Mouse (Mus musculus): ENCODE results near the gene Mitf. TPM values are rescaled to one million over a fixed set of nuclear protein-coding genes. Genes with fewer than 3 reads are reported as not detected.

Gene Mitf
- polyA plus RNA-seq, 1 experiment from 2014 or later: 1.1 TPM

DNA sequence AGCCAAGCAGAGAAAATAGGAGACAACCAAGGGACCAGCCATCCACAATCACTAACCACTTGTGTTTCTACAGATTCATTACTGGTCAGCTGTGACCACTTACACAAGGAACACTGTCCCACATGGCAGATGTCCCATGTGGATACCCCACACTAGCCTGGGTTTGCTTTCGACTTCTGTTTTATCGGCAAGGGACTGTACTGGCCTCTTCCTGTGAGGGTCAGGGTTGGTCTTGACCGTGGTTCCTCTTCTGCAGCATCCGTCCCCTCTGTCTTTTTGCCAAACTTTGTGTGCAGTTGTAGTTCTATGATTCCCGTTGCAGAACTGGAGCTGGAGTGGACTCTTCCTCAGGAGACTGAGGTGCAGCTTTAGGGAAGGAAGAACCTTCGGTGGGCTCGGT is 59.7 kb downstream of the Mitf start:
- no peak for ATAC-seq (ENCODE audit: low read depth)
- Histone ChIP-seq H3K4me2 (no peak overlapping the region), H3K27me3 (no peaks in the 10 kb centered on the region), H3K9me3 (no peaks in the 10 kb centered on the region), H3K36me3 (no peaks in the 10 kb centered on the region), H3K4me1 (replicated peaks) (no peaks in the 10 kb centered on the region), H3K4me3 (no peak overlapping the region), H3K9ac (no peak overlapping the region), H3K27ac (replicated peaks) (no peak overlapping the region)
- WGBS: 92% methylated on average over 7 of the region's 7 CpGs

DNA sequence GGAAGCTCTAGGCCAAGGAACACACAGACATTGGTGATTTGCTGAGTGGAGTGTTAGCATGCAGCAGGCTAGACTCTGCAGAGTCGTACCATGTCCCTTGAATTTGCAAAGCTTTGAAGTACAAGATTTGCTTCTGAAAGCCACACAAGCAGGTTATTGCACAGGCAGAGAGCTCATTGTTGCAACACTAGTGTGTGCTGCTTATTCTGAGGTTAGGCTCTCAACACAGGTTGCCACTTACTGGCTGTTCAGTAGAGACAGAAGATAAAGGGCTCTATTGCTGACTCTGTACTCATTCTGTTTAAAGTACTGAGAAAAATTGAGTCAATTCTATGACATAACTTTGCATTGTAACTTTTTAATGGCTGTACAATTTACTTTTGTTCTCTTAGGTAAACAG is 61.2 kb downstream of the Mitf start:
- Histone ChIP-seq H3K9me3 (no peaks in the 10 kb centered on the region), H3K4me1 (replicated peaks) (no peaks in the 10 kb centered on the region), H3K27me3 (no peaks in the 10 kb centered on the region), H3K27ac (replicated peaks) (no peak overlapping the region), H3K9ac (no peak overlapping the region), H3K36me3 (no peaks in the 10 kb centered on the region), H3K4me3 (no peak overlapping the region), H3K4me2 (no peak overlapping the region)
- no peak for ATAC-seq (ENCODE audit: low read depth)
- WGBS: 85% methylated on average over 1 of the region's 1 CpGs

DNA sequence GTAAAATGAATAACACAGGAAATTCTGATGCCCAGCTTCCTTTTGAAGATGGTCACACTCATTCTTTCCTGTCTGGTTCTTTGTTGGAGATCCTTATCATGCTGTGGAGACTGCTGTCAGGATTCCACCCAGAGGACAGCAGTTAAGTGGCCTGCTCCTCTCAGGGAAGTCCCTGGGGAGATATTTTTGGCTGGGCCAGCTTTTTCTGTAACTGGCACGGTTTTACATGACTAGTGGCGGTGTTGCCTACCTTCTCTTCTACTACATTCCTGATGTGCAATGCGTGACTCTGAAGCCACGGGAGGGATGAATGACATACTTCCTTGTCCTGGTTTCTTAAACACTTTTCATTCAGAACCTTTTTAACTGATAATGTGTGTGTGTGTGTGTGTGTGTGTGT is 63.1 kb downstream of the Mitf start:
- H3K27ac ChIP-seq (replicated peaks): no peak overlapping the region
- H3K4me2 ChIP-seq: no peak overlapping the region
- H3K36me3 ChIP-seq: no peaks in the 10 kb centered on the region
- no peak for ATAC-seq (ENCODE audit: low read depth)
- H3K9ac ChIP-seq: no peak overlapping the region
- H3K4me3 ChIP-seq: no peak overlapping the region
- H3K4me1 ChIP-seq (replicated peaks): no peaks in the 10 kb centered on the region
- no peaks in the 10 kb centered on the region for H3K9me3 ChIP-seq
- WGBS: 80% methylated on average over 4 of the region's 4 CpGs
- no peaks in the 10 kb centered on the region for H3K27me3 ChIP-seq

DNA sequence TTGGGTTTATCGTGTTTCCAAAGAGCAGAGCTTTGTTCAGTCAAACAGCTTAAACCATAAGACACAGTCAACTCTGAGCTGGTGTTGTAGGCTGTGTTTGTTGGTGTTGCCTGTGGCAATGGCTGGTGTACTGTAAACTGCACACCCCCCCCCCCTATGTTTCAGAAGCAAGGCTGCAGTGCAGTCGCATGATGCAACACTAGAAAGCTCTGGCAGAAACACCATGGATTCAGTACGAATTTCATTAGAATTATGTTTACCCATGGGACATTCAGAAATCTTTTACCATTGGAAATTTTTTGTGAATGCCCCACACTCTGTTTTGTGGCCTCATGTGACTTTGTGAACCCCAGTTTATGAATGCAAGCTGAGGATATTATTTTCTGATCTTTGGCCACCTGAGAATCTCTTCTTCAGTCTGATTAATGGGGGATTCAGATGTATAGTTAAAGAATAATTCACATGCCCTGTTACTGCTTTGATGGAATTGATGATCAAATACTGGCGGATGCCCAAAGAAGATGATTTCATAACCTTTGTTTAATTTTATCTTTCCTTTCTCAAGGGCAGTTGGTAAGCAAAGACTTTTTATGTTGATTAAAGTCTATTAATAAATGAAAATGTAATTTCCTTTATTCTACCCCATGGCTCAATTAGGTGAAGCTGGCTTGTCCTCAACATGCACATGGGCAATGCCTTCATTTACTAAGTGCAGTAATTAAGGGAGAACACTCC is 64.6 kb downstream of the Mitf start:
- Histone ChIP-seq H3K36me3 (no peaks in the 10 kb centered on the region), H3K9me3 (no peaks in the 10 kb centered on the region), H3K4me1 (replicated peaks) (no peaks in the 10 kb centered on the region), H3K4me3 (no peak overlapping the region), H3K4me2 (no peak overlapping the region), H3K9ac (no peak overlapping the region), H3K27ac (replicated peaks) (no peak overlapping the region), H3K27me3 (no peaks in the 10 kb centered on the region)
- no peak for ATAC-seq (ENCODE audit: low read depth)
- WGBS: 93% methylated on average over 4 of the region's 4 CpGs

DNA sequence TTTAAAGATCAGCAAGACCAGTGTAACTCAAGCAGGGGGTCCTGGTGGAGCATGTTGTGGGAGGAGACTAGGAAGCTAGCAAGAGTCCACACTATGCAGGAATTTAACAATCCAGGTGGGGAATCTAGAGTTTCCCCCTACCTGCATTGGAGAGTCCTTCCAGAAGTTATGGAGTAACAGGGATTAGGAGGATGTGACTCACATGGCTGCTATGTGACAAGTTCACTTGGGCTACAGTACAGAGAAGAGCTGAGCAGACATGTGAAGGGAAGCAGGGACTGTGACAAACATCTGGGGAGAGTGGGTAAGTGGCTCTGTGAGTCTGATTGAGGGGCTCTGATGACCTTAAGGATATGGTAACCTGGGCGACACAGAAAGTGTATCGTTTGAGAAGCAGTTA is 66.2 kb downstream of the Mitf start:
- no peak for ATAC-seq (ENCODE audit: low read depth)
- WGBS: 90% methylated on average over 2 of the region's 2 CpGs
- Histone ChIP-seq H3K36me3 (no peaks in the 10 kb centered on the region), H3K4me1 (replicated peaks) (peaks cover 14% of the 10 kb centered on the region; the same call in 1 of the 2 replicates), H3K9ac (no peak overlapping the region), H3K4me3 (no peak overlapping the region), H3K4me2 (no peak overlapping the region), H3K9me3 (no peaks in the 10 kb centered on the region), H3K27me3 (no peaks in the 10 kb centered on the region), H3K27ac (replicated peaks) (no peak overlapping the region)

DNA sequence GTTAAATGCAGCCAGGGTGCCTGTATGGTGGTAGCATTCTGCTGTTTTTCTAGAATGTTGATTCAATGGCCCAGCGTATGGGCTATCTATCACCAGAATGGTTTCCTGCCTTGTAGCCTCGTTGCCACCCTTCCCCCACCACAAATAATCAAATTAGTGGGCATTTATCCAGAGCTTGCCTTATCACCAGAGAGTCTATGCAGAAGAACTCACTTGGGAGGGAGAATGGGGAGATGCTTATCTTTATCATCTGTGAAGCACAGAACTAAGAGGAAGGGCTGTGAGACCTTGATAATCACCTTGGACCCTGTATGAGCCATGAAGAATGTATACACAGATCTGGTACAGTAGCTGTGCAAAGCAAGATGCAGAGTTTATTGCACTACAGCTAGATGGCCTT is 70.1 kb downstream of the Mitf start:
- H3K4me1 ChIP-seq (replicated peaks): peaks cover 14% of the 10 kb centered on the region; the same call in 1 of the 2 replicates
- ATAC-seq (ENCODE audit: low read depth): no peak
- H3K9ac ChIP-seq: no peak overlapping the region

DNA sequence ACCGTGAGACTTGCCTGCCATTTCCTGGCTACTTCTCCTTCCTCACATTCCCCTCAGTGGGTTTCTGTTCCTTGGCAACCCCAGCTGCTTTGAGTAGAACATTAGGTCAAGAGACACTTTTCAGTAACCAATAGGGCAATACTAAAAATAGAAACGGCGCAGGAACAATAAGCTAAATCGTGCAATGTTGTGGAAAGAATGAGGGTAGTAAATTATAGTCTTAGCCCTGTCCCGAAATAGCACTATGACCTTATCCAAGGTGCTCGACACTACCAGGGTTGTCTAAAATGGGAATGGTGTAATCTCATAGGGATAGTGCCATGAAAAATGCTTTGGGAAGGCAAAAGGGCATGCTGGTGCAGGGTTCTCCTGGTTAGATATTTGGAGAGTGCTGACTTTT is 70.6 kb downstream of the Mitf start:
- Histone ChIP-seq H3K4me1 (replicated peaks) (peaks cover 14% of the 10 kb centered on the region; the same call in 1 of the 2 replicates), H3K4me2 (no peak overlapping the region), H3K27me3 (no peaks in the 10 kb centered on the region), H3K27ac (replicated peaks) (no peak overlapping the region), H3K9ac (no peak overlapping the region), H3K4me3 (no peak overlapping the region), H3K36me3 (no peaks in the 10 kb centered on the region), H3K9me3 (no peaks in the 10 kb centered on the region)
- ATAC-seq (ENCODE audit: low read depth): no peak
- WGBS: 21% methylated on average over 6 of the region's 6 CpGs

More for the DNA sequence above, 70.1 kb downstream of the Mitf start:
- Histone ChIP-seq H3K9me3 (no peaks in the 10 kb centered on the region), H3K27me3 (no peaks in the 10 kb centered on the region), H3K27ac (replicated peaks) (no peak overlapping the region), H3K36me3 (no peaks in the 10 kb centered on the region), H3K4me3 (no peak overlapping the region), H3K4me2 (no peak overlapping the region)
- 47% methylated on average over 2 of the region's 2 CpGs for WGBS

DNA sequence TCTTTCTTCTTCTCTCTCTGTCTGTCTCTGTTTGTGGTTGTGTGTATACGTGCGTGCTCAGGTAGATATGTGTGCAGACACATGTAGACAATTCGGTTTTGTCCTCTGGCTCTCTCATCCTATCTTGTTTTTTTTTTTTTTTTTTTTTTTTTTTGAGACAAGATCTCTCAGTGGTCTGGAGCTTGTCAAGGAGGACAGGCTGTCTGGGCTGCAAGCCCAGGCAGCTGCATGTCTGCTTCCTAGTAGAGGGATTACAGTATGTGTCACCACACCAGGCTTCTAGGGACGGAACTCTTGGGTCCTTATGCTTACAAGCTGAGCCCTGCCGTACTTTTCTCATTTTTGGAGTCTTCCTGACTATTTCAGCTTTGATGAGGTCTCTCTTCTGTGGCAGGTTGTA is 73.5 kb downstream of the Mitf start:
- Histone ChIP-seq H3K27me3 (no peaks in the 10 kb centered on the region), H3K9ac (no peak overlapping the region), H3K27ac (replicated peaks) (no peak overlapping the region), H3K4me3 (no peak overlapping the region), H3K36me3 (no peaks in the 10 kb centered on the region), H3K9me3 (no peaks in the 10 kb centered on the region), H3K4me2 (no peak overlapping the region), H3K4me1 (replicated peaks) (peaks cover 19% of the 10 kb centered on the region)
- 89% methylated on average over 5 of the region's 5 CpGs for WGBS
- no peak for ATAC-seq (ENCODE audit: low read depth)

DNA sequence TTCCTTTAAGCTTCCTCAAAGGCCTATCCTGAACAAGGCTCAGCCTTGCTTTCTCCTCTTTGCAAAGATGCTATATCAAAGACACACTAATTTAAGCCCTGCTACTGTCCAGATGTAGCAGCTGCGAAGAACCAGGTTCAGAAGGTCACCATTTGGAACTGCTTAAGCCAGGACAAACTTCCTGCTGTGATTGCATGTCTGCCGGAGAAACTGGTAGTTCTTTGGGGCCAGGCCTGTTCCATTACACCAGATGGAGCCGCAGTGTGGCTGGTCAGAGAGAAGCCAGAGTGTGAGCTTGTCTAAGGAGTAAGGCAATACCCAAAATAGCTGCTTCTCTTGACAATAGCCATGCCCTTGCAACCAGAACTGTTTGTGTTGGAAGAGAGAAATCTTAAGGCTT is 75.1 kb downstream of the Mitf start:
- peaks cover 15% of the 10 kb centered on the region for H3K4me1 ChIP-seq (replicated peaks)
- H3K27me3 ChIP-seq: no peaks in the 10 kb centered on the region
- no peak overlapping the region for H3K4me2 ChIP-seq
- H3K4me3 ChIP-seq: no peak overlapping the region
- no peaks in the 10 kb centered on the region for H3K9me3 ChIP-seq
- H3K27ac ChIP-seq (replicated peaks): no peak overlapping the region
- no peak overlapping the region for H3K9ac ChIP-seq
- no peak for ATAC-seq (ENCODE audit: low read depth)
- no peaks in the 10 kb centered on the region for H3K36me3 ChIP-seq
- 36% methylated on average over 3 of the region's 3 CpGs for WGBS

DNA sequence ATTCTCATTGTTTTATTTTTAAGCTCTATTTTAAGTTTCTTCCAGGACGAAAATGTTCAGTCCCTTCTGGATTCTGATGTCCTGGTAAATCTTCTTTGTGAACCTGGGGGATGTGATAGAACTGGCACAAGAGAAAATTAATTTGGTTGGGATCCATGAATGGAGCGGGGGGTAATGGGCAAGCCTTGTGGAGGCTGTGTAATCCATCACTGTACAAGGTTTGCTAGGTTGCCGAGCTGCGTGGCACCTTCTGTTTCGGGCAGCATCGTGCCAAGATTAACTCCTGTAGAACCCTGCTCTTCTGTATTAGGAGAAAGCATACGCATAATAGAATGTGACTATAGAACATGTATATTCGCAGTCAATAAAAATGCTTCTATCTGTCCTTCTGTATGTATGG is 76.1 kb downstream of the Mitf start:
- no peak overlapping the region for H3K4me3 ChIP-seq
- 54% methylated on average over 8 of the region's 8 CpGs for WGBS
- no peak overlapping the region for H3K27ac ChIP-seq (replicated peaks)
- H3K27me3 ChIP-seq: no peaks in the 10 kb centered on the region
- ATAC-seq (ENCODE audit: low read depth): no peak
- no peaks in the 10 kb centered on the region for H3K36me3 ChIP-seq
- H3K4me1 ChIP-seq (replicated peaks): peaks cover 6% of the 10 kb centered on the region; the same call in 1 of the 2 replicates
- no peak overlapping the region for H3K4me2 ChIP-seq
- H3K9ac ChIP-seq: no peak overlapping the region
- no peaks in the 10 kb centered on the region for H3K9me3 ChIP-seq

DNA sequence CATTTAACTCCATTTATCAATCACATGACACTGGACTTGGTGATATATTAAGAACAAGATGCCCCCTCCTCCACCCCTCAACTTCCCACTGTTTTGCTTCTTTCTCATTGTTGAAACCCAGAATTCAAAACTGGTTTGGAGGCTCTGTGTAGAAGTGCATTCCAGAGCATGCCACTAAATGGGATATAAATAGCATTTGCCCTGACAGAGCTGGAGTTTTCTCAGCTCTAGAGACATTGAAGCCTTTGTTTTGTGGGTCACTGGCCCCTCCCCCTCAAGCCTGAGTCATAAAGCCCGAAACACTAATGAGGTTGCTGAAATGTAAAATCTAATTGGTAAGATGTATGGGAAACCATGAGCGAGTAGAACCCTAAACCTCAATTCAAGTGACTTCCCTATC is 76.6 kb downstream of the Mitf start:
- no peak for ATAC-seq (ENCODE audit: low read depth)
- H3K4me3 ChIP-seq: no peak overlapping the region
- H3K4me1 ChIP-seq (replicated peaks): peaks cover 5% of the 10 kb centered on the region; the same call in 1 of the 2 replicates
- H3K27ac ChIP-seq (replicated peaks): no peak overlapping the region
- WGBS: 13% methylated on average over 2 of the region's 2 CpGs
- no peaks in the 10 kb centered on the region for H3K36me3 ChIP-seq
- no peaks in the 10 kb centered on the region for H3K27me3 ChIP-seq
- H3K9me3 ChIP-seq: no peaks in the 10 kb centered on the region
- H3K4me2 ChIP-seq: no peak overlapping the region
- no peak overlapping the region for H3K9ac ChIP-seq

DNA sequence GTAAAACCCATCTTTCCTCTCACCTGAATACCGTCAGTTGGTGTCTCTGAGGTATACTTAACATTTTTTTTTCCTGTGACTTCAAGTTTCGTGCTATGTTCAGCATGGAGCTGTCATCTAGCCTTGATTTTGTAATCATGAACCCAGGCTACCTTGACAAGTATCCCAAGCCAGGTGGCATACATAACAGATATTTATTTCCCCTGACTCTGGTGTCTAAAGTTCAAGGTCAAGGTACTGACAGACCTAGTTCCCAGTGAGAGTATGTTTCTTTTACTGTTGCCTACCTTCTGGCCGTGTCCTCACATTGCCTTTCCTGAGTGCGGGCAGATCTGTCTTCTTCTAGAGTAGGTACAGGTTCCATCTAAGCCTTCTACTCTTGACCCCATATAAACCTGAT is 78.1 kb downstream of the Mitf start:
- no peak overlapping the region for H3K4me3 ChIP-seq
- 89% methylated on average over 4 of the region's 4 CpGs for WGBS
- no peak overlapping the region for H3K9ac ChIP-seq
- no peak overlapping the region for H3K27ac ChIP-seq (replicated peaks)
- H3K36me3 ChIP-seq: no peaks in the 10 kb centered on the region
- no peak overlapping the region for H3K4me2 ChIP-seq
- no peaks in the 10 kb centered on the region for H3K27me3 ChIP-seq
- no peak for ATAC-seq (ENCODE audit: low read depth)
- H3K9me3 ChIP-seq: no peaks in the 10 kb centered on the region
- H3K4me1 ChIP-seq (replicated peaks): peaks cover 5% of the 10 kb centered on the region; the same call in 1 of the 2 replicates

DNA sequence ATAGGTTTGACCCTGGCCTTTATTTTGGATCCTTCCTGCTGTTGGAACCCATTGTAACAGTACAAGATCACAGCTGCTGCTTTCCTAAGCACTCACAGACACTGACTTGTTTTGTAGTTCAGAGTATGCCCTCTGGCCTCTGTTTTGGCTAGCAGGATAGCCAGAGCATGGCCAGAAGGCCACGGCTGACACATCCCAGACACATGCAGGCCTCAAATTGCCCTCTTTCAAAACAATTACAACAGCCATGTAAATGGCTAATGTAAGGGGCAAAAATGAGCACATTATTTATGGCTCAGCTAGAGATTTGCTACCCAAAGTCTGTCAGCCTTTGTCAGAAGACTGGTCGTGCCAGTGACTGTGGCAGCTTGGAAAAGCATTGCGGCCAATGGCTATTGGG is 78.8 kb downstream of the Mitf start:
- ATAC-seq (ENCODE audit: low read depth): no peak
- no peak overlapping the region for H3K4me3 ChIP-seq
- no peak overlapping the region for H3K27ac ChIP-seq (replicated peaks)
- no peak overlapping the region for H3K9ac ChIP-seq
- H3K36me3 ChIP-seq: no peaks in the 10 kb centered on the region
- WGBS: 54% methylated on average over 3 of the region's 3 CpGs
- H3K4me2 ChIP-seq: no peak overlapping the region
- H3K27me3 ChIP-seq: no peaks in the 10 kb centered on the region
- no peaks in the 10 kb centered on the region for H3K9me3 ChIP-seq
- H3K4me1 ChIP-seq (replicated peaks): peaks cover 5% of the 10 kb centered on the region; the same call in 1 of the 2 replicates
